Mouse (Mus musculus) telencephalon, adult 2 months (tissue): ENCODE measurements at regions not wholly inside any gene's neighbourhood (a gene's known extent, or its start where the extent isn't known, plus 50 kb on each side); places are given as distances from the start of the nearest gene placed in this dataset.
"Not testable (repeated sequence)": the region's sequence is repeated elsewhere in the genome, so short reads cannot be mapped to it uniquely, and the experiment has no call there.

ENCODE experiments used
- DNase-seq: peaks from one replicate; pipeline ENCODE4 v3.0.0-alpha.2; 2011; ENCODE audit warnings: low read depth, low spot score

- DNase-seq = not testable (repeated sequence)
Observed at GRCm38 (mm10) chr17:27287986-27288385, 83.7 kb upstream of the Lemd2 start.

- no peak for DNase-seq
Observed at GRCm38 (mm10) chr17:27281241-27281640, 77.0 kb upstream of the Lemd2 start.

- not testable (repeated sequence) for DNase-seq
Observed at GRCm38 (mm10) chr17:27279491-27280288, 75.4 kb upstream of the Lemd2 start.

- DNase-seq = not testable (repeated sequence)
Observed at GRCm38 (mm10) chr17:27277786-27278185, 73.5 kb upstream of the Lemd2 start.

- DNase-seq = not testable (repeated sequence)
Observed at GRCm38 (mm10) chr17:27271756-27272155, 67.5 kb upstream of the Lemd2 start.

GRCm38 (mm10) chr17:27270776-27271175, 66.5 kb upstream of the Lemd2 start:
- not testable (repeated sequence) for DNase-seq

GRCm38 (mm10) chr17:27264607-27265006, 60.3 kb upstream of the Lemd2 start:
- DNase-seq = not testable (repeated sequence)

GRCm38 (mm10) chr17:27262607-27263006, 58.3 kb upstream of the Lemd2 start:
- DNase-seq = no peak

- DNase-seq = no peak
Observed at GRCm38 (mm10) chr17:27261981-27262380, 57.7 kb upstream of the Lemd2 start.

GRCm38 (mm10) chr17:27261251-27261650, 57.0 kb upstream of the Lemd2 start:
- no peak for DNase-seq

GRCm38 (mm10) chr17:27260116-27260515, 55.8 kb upstream of the Lemd2 start:
- DNase-seq = no peak

- no peak for DNase-seq
Observed at GRCm38 (mm10) chr17:27257345-27257744, 53.1 kb upstream of the Lemd2 start.

GRCm38 (mm10) chr17:27255804-27256203, 51.5 kb upstream of the Lemd2 start:
- no peak for DNase-seq
